In the genomic region with DNA sequence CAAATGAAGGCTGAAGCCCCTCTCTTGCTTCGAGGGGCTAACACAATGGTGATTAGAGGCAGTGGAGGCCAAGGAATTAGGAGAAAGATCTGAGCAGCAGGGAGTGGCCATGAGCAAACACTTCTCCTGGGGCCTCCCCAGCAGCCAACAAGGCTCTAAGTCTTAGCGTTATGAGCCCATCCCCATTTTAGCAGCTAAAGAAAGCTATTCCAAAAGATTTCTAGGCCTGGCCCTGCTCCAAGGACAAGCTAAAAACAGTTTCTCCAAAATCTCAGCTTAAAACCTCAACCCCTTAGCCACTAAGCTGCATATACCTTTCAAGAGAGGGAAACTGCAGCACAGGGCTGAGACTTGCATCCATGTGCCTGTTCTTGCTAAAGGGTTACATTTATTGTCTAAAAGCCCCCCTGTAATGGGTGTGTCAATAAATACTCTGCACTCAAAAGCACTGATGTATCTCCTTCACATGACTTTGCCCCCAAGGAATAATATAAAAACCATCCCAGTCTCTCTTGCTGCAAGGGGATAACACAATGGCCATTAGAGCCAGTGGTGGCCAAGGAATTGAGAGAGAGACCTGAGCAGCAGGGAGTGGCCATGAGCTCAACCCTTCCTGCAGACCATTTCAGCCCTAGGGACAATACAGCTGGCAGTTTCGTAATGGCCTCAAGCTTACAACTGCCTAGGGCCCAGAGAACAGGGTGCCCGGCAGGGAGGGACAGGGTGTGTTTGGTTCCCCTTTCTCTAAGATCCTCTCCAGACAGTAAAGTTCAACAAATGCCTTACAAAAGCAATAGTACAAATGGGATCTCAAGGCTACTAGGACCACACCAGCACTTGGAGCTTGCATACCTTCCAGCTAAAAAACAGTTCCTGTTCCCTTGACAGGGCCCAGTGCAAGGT, we compare ENCODE assay signal across 8 mouse cellular contexts. TPM values are rescaled to one million over a fixed set of nuclear protein-coding genes. Genes with fewer than 3 reads are reported as not detected.
DNase-seq lines count a peak whose midpoint lies in the region; ATAC-seq and TF ChIP-seq lines count a peak whose summit lies in the region.

No protein-coding gene starts in this region.

- no peak for ATAC-seq in embryonic facial prominence, embryonic 14.5 days (ENCODE audit: low read depth)
- no peak for ATAC-seq in heart, embryonic 12.5 days (ENCODE audit: insufficient number of reproducible peaks, low FRiP score)
- ATAC-seq in limb, embryonic 13.5 days (ENCODE audit: low FRiP score, low read depth), result no peak
- ATAC-seq in midbrain, embryonic 15.5 days (replicated peaks), result no peak

- peak overlapping the region; percentile 38 for H3K4me2 ChIP-seq in embryonic facial prominence, embryonic 14.5 days (ENCODE audit: low read depth, low read length)
- H3K4me2 ChIP-seq in heart, embryonic 12.5 days, result no peak overlapping the region
- peak overlapping the region; percentile 12; the same call in 1 of the 2 replicates for H3K4me2 ChIP-seq in limb, embryonic 13.5 days (replicated peaks)
- H3K4me2 ChIP-seq in midbrain, embryonic 15.5 days, result no peak overlapping the region

- no peak overlapping the region for H3K4me3 ChIP-seq in spleen, adult 2 months (ENCODE audit: extremely low read depth, insufficient read depth, insufficient read length)
- no peak overlapping the region for H3K4me3 ChIP-seq in embryonic facial prominence, embryonic 14.5 days (ENCODE audit: low read depth, low read length)
- H3K4me3 ChIP-seq in heart, embryonic 12.5 days, result no peak overlapping the region
- H3K4me3 ChIP-seq in limb, embryonic 13.5 days, result no peak overlapping the region
- H3K4me3 ChIP-seq in midbrain, embryonic 15.5 days, result no peak overlapping the region

- H3K36me3 ChIP-seq in spleen, adult 2 months (ENCODE audit: control insufficient read depth, insufficient read depth, low read length), result no peaks in the 10 kb centered on the region
- no peaks in the 10 kb centered on the region for H3K36me3 ChIP-seq in embryonic facial prominence, embryonic 14.5 days (ENCODE audit: control insufficient read depth, insufficient read depth, low read length)
- H3K36me3 ChIP-seq in heart, embryonic 12.5 days, result no peaks in the 10 kb centered on the region
- no peaks in the 10 kb centered on the region for H3K36me3 ChIP-seq in limb, embryonic 13.5 days
- H3K36me3 ChIP-seq in midbrain, embryonic 15.5 days (replicated peaks), result no peaks in the 10 kb centered on the region

- peaks cover 72% of the 10 kb centered on the region for H3K4me1 ChIP-seq in spleen, adult 2 months (ENCODE audit: control insufficient read depth, insufficient read depth, insufficient read length)
- peaks cover 76% of the 10 kb centered on the region for H3K4me1 ChIP-seq in embryonic facial prominence, embryonic 14.5 days (ENCODE audit: control insufficient read depth, insufficient read depth, low read length)
- H3K4me1 ChIP-seq in heart, embryonic 12.5 days (replicated peaks), result peaks cover 83% of the 10 kb centered on the region
- H3K4me1 ChIP-seq in limb, embryonic 13.5 days, result peaks cover 86% of the 10 kb centered on the region
- H3K4me1 ChIP-seq in midbrain, embryonic 15.5 days, result peaks cover 75% of the 10 kb centered on the region

- H3K27me3 ChIP-seq in spleen, adult 2 months (ENCODE audit: control insufficient read depth, insufficient read depth, low read length), result no peaks in the 10 kb centered on the region
- no peaks in the 10 kb centered on the region for H3K27me3 ChIP-seq in embryonic facial prominence, embryonic 14.5 days (replicated peaks; ENCODE audit: control insufficient read depth, insufficient read depth, low read length)
- H3K27me3 ChIP-seq in heart, embryonic 12.5 days (replicated peaks), result no peaks in the 10 kb centered on the region
- no peaks in the 10 kb centered on the region for H3K27me3 ChIP-seq in limb, embryonic 13.5 days
- no peaks in the 10 kb centered on the region for H3K27me3 ChIP-seq in midbrain, embryonic 15.5 days (replicated peaks)

- peak in 1 of 2 experiments; percentile 57 for DNase-seq in spleen, adult 2 months (ENCODE audit: low read depth in 1 of 2, low spot score in 2 of 2)
- no peak for DNase-seq in spleen, adult 12 weeks (ENCODE audit: low spot score)
- peak; percentile 81 for DNase-seq in embryonic facial prominence, embryonic 14.5 days (ENCODE audit: low spot score)
- DNase-seq in cerebellum, adult 18-20 months, result no peak
- DNase-seq in kidney, adult 11 months, result no peak

- no peaks in the 10 kb centered on the region for H3K9me3 ChIP-seq in embryonic facial prominence, embryonic 14.5 days (ENCODE audit: control insufficient read depth, low read length)
- no peaks in the 10 kb centered on the region for H3K9me3 ChIP-seq in heart, embryonic 12.5 days (replicated peaks)
- H3K9me3 ChIP-seq in limb, embryonic 13.5 days, result no peaks in the 10 kb centered on the region
- H3K9me3 ChIP-seq in midbrain, embryonic 15.5 days, result no peaks in the 10 kb centered on the region

- TF ChIP-seq POLR2A in spleen, adult 2 months (IDR thresholded peaks at IDR 0.05; ENCODE audit: low read depth, low read length), result no peak

- 21% methylated on average over 4 of the region's 4 CpGs for WGBS in spleen, adult 2 months
- WGBS in embryonic facial prominence, embryonic 14.5 days, result 28% methylated on average over 4 of the region's 4 CpGs
- WGBS in heart, embryonic 12.5 days, result 42% methylated on average over 4 of the region's 4 CpGs
- 35% methylated on average over 4 of the region's 4 CpGs for WGBS in limb, embryonic 13.5 days
- WGBS in midbrain, embryonic 15.5 days, result 27% methylated on average over 4 of the region's 4 CpGs

- peak overlapping the region; percentile 32 for H3K9ac ChIP-seq in embryonic facial prominence, embryonic 14.5 days (ENCODE audit: low read depth, low read length)
- H3K9ac ChIP-seq in heart, embryonic 12.5 days, result 0 out of 2 replicates have a peak overlapping the region, but pooled peaks have one; percentile 4
- H3K9ac ChIP-seq in limb, embryonic 13.5 days, result no peak overlapping the region
- no peak overlapping the region for H3K9ac ChIP-seq in midbrain, embryonic 15.5 days

- H3K27ac ChIP-seq in spleen, adult 2 months (ENCODE audit: insufficient read depth, low read length), result peak overlapping the region; percentile 75
- peak overlapping the region; percentile 89 for H3K27ac ChIP-seq in embryonic facial prominence, embryonic 14.5 days (replicated peaks; ENCODE audit: low read depth, low read length)
- peak overlapping the region; percentile 21 for H3K27ac ChIP-seq in heart, embryonic 12.5 days (ENCODE audit: poor library complexity, severe bottlenecking)
- H3K27ac ChIP-seq in limb, embryonic 13.5 days, result peak overlapping the region; percentile 72; the same call in 1 of the 2 replicates
- H3K27ac ChIP-seq in midbrain, embryonic 15.5 days, result peak overlapping the region; percentile 53

- no peak for TF ChIP-seq CTCF in spleen, adult 2 months (IDR thresholded peaks at IDR 0.05; ENCODE audit: extremely low read depth, insufficient read depth, insufficient read length, insufficient replicate concordance)

RNA-seq across cellular contexts. Expression of a gene that starts 8.3 kb away (rescaled TPM):
- polyA plus RNA-seq in spleen, adult 2 months (2012; rRNA removed), result 60.0 and 65.4 TPM in 2 replicates
- polyA plus RNA-seq in embryonic facial prominence, embryonic 14.5 days (2014; fragmentation: Nextera tagmentation; extraction: Ambion mirVana), result 72.7 and 76.2 TPM in 2 replicates
- polyA plus RNA-seq in heart, embryonic 12.5 days (2016; fragmentation: Nextera tagmentation; extraction: Ambion mirVana), result 43.2 and 46.7 TPM in 2 replicates
- polyA plus RNA-seq in limb, embryonic 13.5 days (2015; fragmentation: Nextera tagmentation; extraction: Ambion mirVana), result 68.4 and 68.7 TPM in 2 replicates
- 68.9 and 75.2 TPM in 2 replicates for polyA plus RNA-seq in midbrain, embryonic 15.5 days (2015; fragmentation: Nextera tagmentation; extraction: Ambion mirVana)

RNA-seq across cellular contexts. Expression of a gene that starts 55.3 kb away (rescaled TPM):
- polyA plus RNA-seq in spleen, adult 2 months (2012; rRNA removed), result 10.5 and 22.1 TPM in 2 replicates
- polyA plus RNA-seq in embryonic facial prominence, embryonic 14.5 days (2014; fragmentation: Nextera tagmentation; extraction: Ambion mirVana), result 35.7 and 39.7 TPM in 2 replicates
- polyA plus RNA-seq in heart, embryonic 12.5 days (2016; fragmentation: Nextera tagmentation; extraction: Ambion mirVana), result 58.7 and 59.1 TPM in 2 replicates
- 39.3 and 41.6 TPM in 2 replicates for polyA plus RNA-seq in limb, embryonic 13.5 days (2015; fragmentation: Nextera tagmentation; extraction: Ambion mirVana)
- 85.6 and 88.5 TPM in 2 replicates for polyA plus RNA-seq in midbrain, embryonic 15.5 days (2015; fragmentation: Nextera tagmentation; extraction: Ambion mirVana)

Comparison
In these comparisons a context has a peak if more than half of its experiments do, and no peak if none do; other contexts are left out.
1. H3K27ac ChIP-seq: peak in every context shown above with its lines; median percentile 89 in embryonic facial prominence, embryonic 14.5 days; 75 in spleen, adult 2 months; 72 in limb, embryonic 13.5 days; 53 in midbrain, embryonic 15.5 days; 21 in heart, embryonic 12.5 days.
2. H3K4me2 ChIP-seq: peak in embryonic facial prominence, embryonic 14.5 days (single experiment) and limb, embryonic 13.5 days (single experiment); none in heart, embryonic 12.5 days (single experiment) and midbrain, embryonic 15.5 days (single experiment).
3. H3K9ac ChIP-seq: peak in embryonic facial prominence, embryonic 14.5 days (single experiment) and heart, embryonic 12.5 days (single experiment); none in limb, embryonic 13.5 days (single experiment) and midbrain, embryonic 15.5 days (single experiment).